Mouse (Mus musculus) liver, embryonic 14.5 days (tissue): ENCODE data around the gene Ppan. TPM values are rescaled to one million over a fixed set of nuclear protein-coding genes. Genes with fewer than 3 reads are reported as not detected.

Source experiments
- ATAC-seq: fragments of 200-750 bp; cut with Nextera tagmentation; 2 replicates; pipeline ENCODE4 v1.8.0; 2017; ENCODE audit warnings: moderate number of reproducible peaks, mild to moderate bottlenecking, moderate library complexity; ENCODE audit not compliant: insufficient read depth
- DNase-seq, 3 experiments: peaks; one replicate each; pipeline ENCODE4 v3.0.0-alpha.2; 2012 to 2013; ENCODE audit warnings: low read depth in 3 of 3, low spot score in 3 of 3
- H3K27ac ChIP-seq: fragments of 300-500 bp; sonication (generic); 2 replicates; pipeline ENCODE4 v1.5.1; 2014; ENCODE audit warnings: moderate library complexity, mild to moderate bottlenecking, control low read depth, inconsistent platforms
- H3K27me3 ChIP-seq: fragments of 300-500 bp; sonication (generic); 2 replicates; pipeline ENCODE4 v1.6.1; 2014; ENCODE audit warnings: mild to moderate bottlenecking, low read length, moderate library complexity; ENCODE audit not compliant: control insufficient read depth, insufficient read depth
- H3K36me3 ChIP-seq: fragments of 300-500 bp; sonication (generic); replicated peaks from 2 replicates; pipeline ENCODE4 v1.6.1; 2014; ENCODE audit warnings: low read depth; ENCODE audit not compliant: control insufficient read depth, insufficient read depth
- H3K4me1 ChIP-seq, 2 experiments: fragments of 200-500 bp in 1 of 2; fragments of 300-500 bp in 1 of 2; sonication (generic) in 1 of 2; replicated peaks; 2 replicates each; pipeline ENCODE4 v1.6.1; 2012 to 2014; ENCODE audit warnings: antibody characterized with exemption in 1 of 2, inconsistent platforms in 1 of 2, low read length in 1 of 2; ENCODE audit not compliant: control insufficient read depth in 2 of 2, insufficient read depth in 2 of 2
- H3K4me2 ChIP-seq: fragments of 300-500 bp; sonication (generic); 2 replicates; pipeline ENCODE4 v1.6.1; 2014; ENCODE audit warnings: low read depth, mild to moderate bottlenecking, control low read depth, moderate library complexity
- H3K4me3 ChIP-seq, 2 experiments: fragments of 200-500 bp in 1 of 2; fragments of 300-500 bp in 1 of 2; sonication (generic) in 1 of 2; 2 replicates each; pipeline ENCODE4 v1.5.1; 2012 to 2014; ENCODE audit warnings: low read depth in 2 of 2, low read length in 2 of 2, mild to moderate bottlenecking in 2 of 2, control low read depth in 1 of 2, inconsistent platforms in 1 of 2, moderate library complexity in 1 of 2; ENCODE audit not compliant: insufficient read depth in 1 of 2
- H3K9ac ChIP-seq: fragments of 300-500 bp; sonication (generic); replicated peaks from 2 replicates; pipeline ENCODE4 v1.6.1; 2014; ENCODE audit warnings: mild to moderate bottlenecking, control low read depth, moderate library complexity
- H3K9me3 ChIP-seq: fragments of 300-500 bp; sonication (generic); 2 replicates; pipeline ENCODE4 v1.6.1; 2016; ENCODE audit warnings: low read length, mixed read lengths; ENCODE audit not compliant: control insufficient read depth
- CTCF ChIP-seq: IDR thresholded peaks from 2 replicates; pipeline ENCODE4 v1.5.1; 2016; ENCODE audit warnings: antibody characterized with exemption, low read depth, control low read depth
- EP300 ChIP-seq: IDR thresholded peaks from 2 replicates; pipeline ENCODE4 v1.6.1; 2016; ENCODE audit warnings: antibody characterized with exemption, low read depth
- WGBS: fragments of 180-500 bp; shearing (Covaris S2); extraction: QIAGEN DNeasy Blood & Tissue Kit; methylation state at CpG from one replicate; pipeline ENCODE4 v1.1.7; 2014; ENCODE audit not compliant: insufficient replicate concordance; 5-methylcytosine and 5-hydroxymethylcytosine counted together
- microRNA-seq: library from miRNA; unstranded; fragments of <30 nt; microRNA quantifications from one replicate; pipeline ENCODE4, GENCODE M21; 2016
- polyA plus RNA-seq, 2 experiments: library from polyadenylated mRNA; depleted of rRNA in 1 of 2; stranded (reverse) in 1 of 2; unstranded in 1 of 2; fragments of >200 nt; fragmentation: Nextera tagmentation in 1 of 2; extraction: Ambion mirVana in 1 of 2; gene quantifications; 2 replicates each; pipeline versions ENCODE4 v1.2.1 to v1.2.3; 2012 to 2014

Gene Ppan
- polyA plus RNA-seq, 2 experiments, result 50.2 to 84.8 TPM

DNA sequence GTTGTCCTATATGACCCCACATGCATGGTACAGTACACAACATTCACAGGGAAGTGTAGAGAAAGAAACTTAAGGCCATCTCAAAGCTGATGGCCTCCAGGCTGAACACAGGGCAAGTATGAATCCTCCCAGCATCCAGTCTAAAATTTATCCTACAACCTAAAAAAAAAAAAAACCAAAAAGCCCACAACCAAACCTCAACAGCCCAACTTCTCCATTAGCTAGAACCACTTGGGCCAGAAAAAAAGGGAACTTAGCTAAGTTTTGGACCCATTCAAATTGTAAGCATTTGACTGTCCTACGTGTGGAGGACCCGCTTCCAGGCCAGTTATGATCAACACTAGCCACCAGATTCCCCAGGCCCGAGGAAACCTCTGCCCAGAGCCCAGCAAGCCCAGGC, 35.3 kb downstream of the Ppan start:
- DNase-seq, result no peak
- ATAC-seq, result no peak

More for the DNA sequence above, 35.3 kb downstream of the Ppan start:
- TF ChIP-seq CTCF (no peak), EP300 (no peak)
- H3K9me3 ChIP-seq, result no peaks in the 10 kb centered on the region
- H3K27ac ChIP-seq, result no peak overlapping the region
- H3K4me2 ChIP-seq, result no peak overlapping the region
- H3K27me3 ChIP-seq, result no peaks in the 10 kb centered on the region
- no peak overlapping the region for H3K4me3 ChIP-seq
- peaks cover 98% of the 10 kb centered on the region for H3K36me3 ChIP-seq
- 78% methylated on average over 3 of the region's 3 CpGs for WGBS
- no peaks in the 10 kb centered on the region for H3K4me1 ChIP-seq
- no peak overlapping the region for H3K9ac ChIP-seq

Small RNA genes lying within 50 kb of the gene (microRNA-seq; reads per million reads assigned to microRNA genes)
- gene Mir7081, result 1.3 reads per million

Other genes with a start within 250 kb of the Ppan start
- gene Ubl5, start 245.3 kb upstream of the Ppan start, polyA plus RNA-seq (2012; rRNA removed), result 203 and 296 TPM in 2 replicates
- 264 and 272 TPM in 2 replicates for gene Ubl5, start 245.3 kb upstream of the Ppan start, polyA plus RNA-seq (2014; fragmentation: Nextera tagmentation; extraction: Ambion mirVana)
- 7.0 TPM in 2 replicates for gene Fbxl12, start 243.4 kb upstream of the Ppan start, polyA plus RNA-seq (2012; rRNA removed)
- 2.3 and 2.6 TPM in 2 replicates for gene Fbxl12, start 243.4 kb upstream of the Ppan start, polyA plus RNA-seq (2014; fragmentation: Nextera tagmentation; extraction: Ambion mirVana)
- 8.0 and 12.5 TPM in 2 replicates for gene Pin1, start 236.1 kb upstream of the Ppan start, polyA plus RNA-seq (2012; rRNA removed)
- 26.5 and 27.1 TPM in 2 replicates for gene Pin1, start 236.1 kb upstream of the Ppan start, polyA plus RNA-seq (2014; fragmentation: Nextera tagmentation; extraction: Ambion mirVana)
- 0.06 and 0.18 TPM in 2 replicates for gene Olfm2, start 141.8 kb upstream of the Ppan start, polyA plus RNA-seq (2012; rRNA removed)
- 0.10 TPM in 1 of 2 replicates, not detected in the other for gene Olfm2, start 141.8 kb upstream of the Ppan start, polyA plus RNA-seq (2014; fragmentation: Nextera tagmentation; extraction: Ambion mirVana)
- gene Col5a3, start 73.1 kb upstream of the Ppan start, polyA plus RNA-seq (2012; rRNA removed), result 0.05 and 0.08 TPM in 2 replicates
- 0.03 and 0.10 TPM in 2 replicates for gene Col5a3, start 73.1 kb upstream of the Ppan start, polyA plus RNA-seq (2014; fragmentation: Nextera tagmentation; extraction: Ambion mirVana)
- gene Rdh8, start 69.7 kb upstream of the Ppan start, polyA plus RNA-seq (2012; rRNA removed), result not detected in 2 replicates
- gene Rdh8, start 69.7 kb upstream of the Ppan start, polyA plus RNA-seq (2014; fragmentation: Nextera tagmentation; extraction: Ambion mirVana), result not detected in 2 replicates
- gene A230050P20Rik, start 19.5 kb upstream of the Ppan start, polyA plus RNA-seq (2012; rRNA removed), result 11.5 and 13.0 TPM in 2 replicates
- gene A230050P20Rik, start 19.5 kb upstream of the Ppan start, polyA plus RNA-seq (2014; fragmentation: Nextera tagmentation; extraction: Ambion mirVana), result 1.1 and 1.7 TPM in 2 replicates
- 8.1 and 9.3 TPM in 2 replicates for gene Angptl6, start 8.4 kb upstream of the Ppan start, polyA plus RNA-seq (2012; rRNA removed)
- gene Angptl6, start 8.4 kb upstream of the Ppan start, polyA plus RNA-seq (2014; fragmentation: Nextera tagmentation; extraction: Ambion mirVana), result 6.8 and 7.6 TPM in 2 replicates
- gene Eif3g, start 10.4 kb downstream of the Ppan start, polyA plus RNA-seq (2012; rRNA removed), result 74.2 and 104 TPM in 2 replicates
- 170 and 181 TPM in 2 replicates for gene Eif3g, start 10.4 kb downstream of the Ppan start, polyA plus RNA-seq (2014; fragmentation: Nextera tagmentation; extraction: Ambion mirVana)
- gene Dnmt1, start 71.7 kb downstream of the Ppan start, polyA plus RNA-seq (2012; rRNA removed), result 47.6 and 55.9 TPM in 2 replicates
- 43.1 and 48.6 TPM in 2 replicates for gene Dnmt1, start 71.7 kb downstream of the Ppan start, polyA plus RNA-seq (2014; fragmentation: Nextera tagmentation; extraction: Ambion mirVana)
- gene S1pr2, start 88.6 kb downstream of the Ppan start, polyA plus RNA-seq (2012; rRNA removed), result 1.2 and 1.3 TPM in 2 replicates
- 2.3 and 3.0 TPM in 2 replicates for gene S1pr2, start 88.6 kb downstream of the Ppan start, polyA plus RNA-seq (2014; fragmentation: Nextera tagmentation; extraction: Ambion mirVana)
- 36.5 and 36.7 TPM in 2 replicates for gene Mrpl4, start 114.6 kb downstream of the Ppan start, polyA plus RNA-seq (2012; rRNA removed)
- gene Mrpl4, start 114.6 kb downstream of the Ppan start, polyA plus RNA-seq (2014; fragmentation: Nextera tagmentation; extraction: Ambion mirVana), result 61.3 and 67.7 TPM in 2 replicates
- 5.4 and 6.9 TPM in 2 replicates for gene Icam1, start 127.8 kb downstream of the Ppan start, polyA plus RNA-seq (2012; rRNA removed)
- 7.9 and 9.1 TPM in 2 replicates for gene Icam1, start 127.8 kb downstream of the Ppan start, polyA plus RNA-seq (2014; fragmentation: Nextera tagmentation; extraction: Ambion mirVana)
- gene Icam4, start 141.2 kb downstream of the Ppan start, polyA plus RNA-seq (2012; rRNA removed), result 61.8 and 64.1 TPM in 2 replicates
- 204 and 223 TPM in 2 replicates for gene Icam4, start 141.2 kb downstream of the Ppan start, polyA plus RNA-seq (2014; fragmentation: Nextera tagmentation; extraction: Ambion mirVana)
- 0.70 and 0.87 TPM in 2 replicates for gene Icam5, start 143.9 kb downstream of the Ppan start, polyA plus RNA-seq (2012; rRNA removed)
- 0.20 and 0.28 TPM in 2 replicates for gene Icam5, start 143.9 kb downstream of the Ppan start, polyA plus RNA-seq (2014; fragmentation: Nextera tagmentation; extraction: Ambion mirVana)
- 0.21 and 0.49 TPM in 2 replicates for gene Zglp1, start 178.9 kb downstream of the Ppan start, polyA plus RNA-seq (2012; rRNA removed)
- 0.57 TPM in 1 of 2 replicates, not detected in the other for gene Zglp1, start 178.9 kb downstream of the Ppan start, polyA plus RNA-seq (2014; fragmentation: Nextera tagmentation; extraction: Ambion mirVana)
- gene Gm49373, start 184.9 kb downstream of the Ppan start, polyA plus RNA-seq (2012; rRNA removed), result 0.47 and 0.94 TPM in 2 replicates
- 0.32 and 0.46 TPM in 2 replicates for gene Gm49373, start 184.9 kb downstream of the Ppan start, polyA plus RNA-seq (2014; fragmentation: Nextera tagmentation; extraction: Ambion mirVana)
- 27.5 and 31.1 TPM in 2 replicates for gene Fdx1l, start 185.4 kb downstream of the Ppan start, polyA plus RNA-seq (2012; rRNA removed)
- 37.3 and 37.9 TPM in 2 replicates for gene Fdx1l, start 185.4 kb downstream of the Ppan start, polyA plus RNA-seq (2014; fragmentation: Nextera tagmentation; extraction: Ambion mirVana)
- gene Gm38431, start 203.8 kb downstream of the Ppan start, polyA plus RNA-seq (2012; rRNA removed), result 2.4 and 5.6 TPM in 2 replicates
- 0.91 and 1.5 TPM in 2 replicates for gene Gm38431, start 203.8 kb downstream of the Ppan start, polyA plus RNA-seq (2014; fragmentation: Nextera tagmentation; extraction: Ambion mirVana)
- gene Raver1, start 203.8 kb downstream of the Ppan start, polyA plus RNA-seq (2012; rRNA removed), result 21.4 and 23.4 TPM in 2 replicates
- 23.4 and 28.4 TPM in 2 replicates for gene Raver1, start 203.8 kb downstream of the Ppan start, polyA plus RNA-seq (2014; fragmentation: Nextera tagmentation; extraction: Ambion mirVana)
- 5.7 and 6.2 TPM in 2 replicates for gene Tyk2, start 243.1 kb downstream of the Ppan start, polyA plus RNA-seq (2012; rRNA removed)
- gene Tyk2, start 243.1 kb downstream of the Ppan start, polyA plus RNA-seq (2014; fragmentation: Nextera tagmentation; extraction: Ambion mirVana), result 4.0 and 5.1 TPM in 2 replicates